Mouse (Mus musculus): ENCODE results near the gene Kcnn4. TPM values are rescaled to one million over a fixed set of nuclear protein-coding genes. Genes with fewer than 3 reads are reported as not detected.

The Kcnn4 gene
- polyA plus RNA-seq, 1 experiment from 2014 or later = 3.0 TPM

- whole genome bisulfite sequencing = 100% methylated on average over 9 of the region's 9 CpGs
- no peak for ATAC-seq (ENCODE audit: insufficient number of reproducible peaks, insufficient read depth, low FRiP score, low read depth)
- peaks cover 3% of the 10 kb centered on the region for H3K4me1 ChIP-seq (ENCODE audit: control insufficient read depth, insufficient read depth, low read length)
- peaks cover 11% of the 10 kb centered on the region; the same call in 1 of the 2 replicates for H3K36me3 ChIP-seq (ENCODE audit: control insufficient read depth, insufficient read depth, low read length)
- H3K4me3 ChIP-seq (ENCODE audit: low read depth, low read length) = no peak overlapping the region
- H3K27me3 ChIP-seq (ENCODE audit: control insufficient read depth, insufficient read depth, low read length) = no peaks in the 10 kb centered on the region
- no peaks in the 10 kb centered on the region for H3K9me3 ChIP-seq (ENCODE audit: control insufficient read depth, low read depth, low read length)
- no peak overlapping the region for H3K9ac ChIP-seq (replicated peaks; ENCODE audit: low read depth, low read length)
- H3K4me2 ChIP-seq (replicated peaks; ENCODE audit: low read depth, low read length) = no peak overlapping the region
- H3K27ac ChIP-seq (ENCODE audit: low read length) = no peak overlapping the region
Measured at GRCm38 (mm10) chr7:24402851-24403250, 32.8 kb downstream of the Kcnn4 start.

DNA sequence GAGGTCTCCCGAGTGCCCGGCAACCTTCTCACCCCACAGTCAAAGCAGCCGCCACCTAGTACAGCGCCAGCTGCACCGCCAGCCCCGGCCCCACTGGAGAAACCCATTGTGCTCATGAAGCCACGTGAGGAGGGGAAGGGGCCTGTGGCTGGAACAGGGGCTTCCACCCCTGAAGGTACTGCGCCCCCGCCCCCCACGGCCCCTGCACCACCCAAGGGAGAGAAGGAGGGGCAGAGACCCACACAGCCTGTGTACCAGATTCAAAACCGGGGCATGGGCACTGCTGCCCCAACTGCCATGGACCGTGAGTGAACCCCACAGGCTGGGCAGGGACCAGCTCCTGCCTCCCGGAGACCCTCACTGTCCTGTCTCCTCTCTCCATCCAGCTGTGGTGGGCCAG lies 35.6 kb downstream of the Kcnn4 start:
- Histone ChIP-seq H3K27ac (ENCODE audit: low read length) (no peak overlapping the region), H3K4me2 (replicated peaks; ENCODE audit: low read depth, low read length) (no peak overlapping the region), H3K4me1 (ENCODE audit: control insufficient read depth, insufficient read depth, low read length) (no peaks in the 10 kb centered on the region), H3K9ac (replicated peaks; ENCODE audit: low read depth, low read length) (no peak overlapping the region), H3K4me3 (ENCODE audit: low read depth, low read length) (no peak overlapping the region), H3K36me3 (ENCODE audit: control insufficient read depth, insufficient read depth, low read length) (peaks cover 14% of the 10 kb centered on the region; the same call in 1 of the 2 replicates), H3K9me3 (ENCODE audit: control insufficient read depth, low read depth, low read length) (no peaks in the 10 kb centered on the region), H3K27me3 (ENCODE audit: control insufficient read depth, insufficient read depth, low read length) (no peaks in the 10 kb centered on the region)
- 90% methylated on average over 13 of the region's 13 CpGs for WGBS
- ATAC-seq (ENCODE audit: insufficient number of reproducible peaks, insufficient read depth, low FRiP score, low read depth) = no peak

GRCm38 (mm10) chr7:24406528-24407344 lies 36.7 kb downstream of the Kcnn4 start:
- H3K4me3 ChIP-seq (ENCODE audit: low read depth, low read length) = no peak overlapping the region
- no peaks in the 10 kb centered on the region for H3K27me3 ChIP-seq (ENCODE audit: control insufficient read depth, insufficient read depth, low read length)
- no peak overlapping the region for H3K4me2 ChIP-seq (replicated peaks; ENCODE audit: low read depth, low read length)
- H3K27ac ChIP-seq (ENCODE audit: low read length) = no peak overlapping the region
- ATAC-seq (ENCODE audit: insufficient number of reproducible peaks, insufficient read depth, low FRiP score, low read depth) = no peak
- H3K36me3 ChIP-seq (ENCODE audit: control insufficient read depth, insufficient read depth, low read length) = peaks cover 14% of the 10 kb centered on the region; the same call in 1 of the 2 replicates
- H3K9ac ChIP-seq (replicated peaks; ENCODE audit: low read depth, low read length) = no peak overlapping the region
- 40% methylated on average over 5 of the region's 5 CpGs for WGBS
- H3K4me1 ChIP-seq (ENCODE audit: control insufficient read depth, insufficient read depth, low read length) = no peaks in the 10 kb centered on the region
- no peaks in the 10 kb centered on the region for H3K9me3 ChIP-seq (ENCODE audit: control insufficient read depth, low read depth, low read length)

DNA sequence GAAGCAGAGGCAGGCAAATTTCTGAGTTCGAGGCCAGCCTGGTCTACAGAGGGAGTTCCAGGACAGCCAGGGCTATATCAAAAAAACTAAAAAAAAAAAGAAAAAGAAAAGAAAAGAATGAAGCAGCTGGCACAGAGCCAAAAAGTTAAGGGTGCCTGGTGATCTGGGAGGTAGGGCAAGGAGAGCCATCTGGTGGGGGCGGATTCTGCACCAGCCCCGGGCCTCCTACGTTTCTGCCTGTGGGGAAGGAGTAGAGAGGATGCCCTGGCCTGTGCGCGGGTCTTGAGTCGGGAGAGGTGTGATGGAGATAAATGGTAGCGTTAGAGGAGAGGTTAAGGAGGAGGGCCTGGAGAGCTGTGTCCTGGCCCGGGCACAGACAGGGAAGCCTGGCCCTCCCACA lies 38.1 kb downstream of the Kcnn4 start:
- H3K4me2 ChIP-seq (replicated peaks; ENCODE audit: low read depth, low read length) = no peak overlapping the region
- no peak for ATAC-seq (ENCODE audit: insufficient number of reproducible peaks, insufficient read depth, low FRiP score, low read depth)
- 81% methylated on average over 9 of the region's 9 CpGs for WGBS
- no peak overlapping the region for H3K27ac ChIP-seq (ENCODE audit: low read length)
- H3K9me3 ChIP-seq (ENCODE audit: control insufficient read depth, low read depth, low read length) = no peaks in the 10 kb centered on the region
- H3K27me3 ChIP-seq (ENCODE audit: control insufficient read depth, insufficient read depth, low read length) = no peaks in the 10 kb centered on the region
- peaks cover 12% of the 10 kb centered on the region; the same call in 1 of the 2 replicates for H3K36me3 ChIP-seq (ENCODE audit: control insufficient read depth, insufficient read depth, low read length)
- no peak overlapping the region for H3K9ac ChIP-seq (replicated peaks; ENCODE audit: low read depth, low read length)
- H3K4me1 ChIP-seq (ENCODE audit: control insufficient read depth, insufficient read depth, low read length) = no peaks in the 10 kb centered on the region
- no peak overlapping the region for H3K4me3 ChIP-seq (ENCODE audit: low read depth, low read length)

GRCm38 (mm10) chr7:24410123-24410522 lies 40.1 kb downstream of the Kcnn4 start:
- Histone ChIP-seq H3K36me3 (ENCODE audit: control insufficient read depth, insufficient read depth, low read length) (peaks cover 10% of the 10 kb centered on the region; the same call in 1 of the 2 replicates), H3K4me3 (ENCODE audit: low read depth, low read length) (no peak overlapping the region)
- no peak for ATAC-seq (ENCODE audit: insufficient number of reproducible peaks, insufficient read depth, low FRiP score, low read depth)

GRCm38 (mm10) chr7:24410831-24411230 lies 40.8 kb downstream of the Kcnn4 start:
- H3K4me1 ChIP-seq (ENCODE audit: control insufficient read depth, insufficient read depth, low read length) = no peaks in the 10 kb centered on the region
- no peak for ATAC-seq (ENCODE audit: insufficient number of reproducible peaks, insufficient read depth, low FRiP score, low read depth)
- no peak overlapping the region for H3K4me2 ChIP-seq (replicated peaks; ENCODE audit: low read depth, low read length)
- peaks cover 5% of the 10 kb centered on the region; the same call in 1 of the 2 replicates for H3K36me3 ChIP-seq (ENCODE audit: control insufficient read depth, insufficient read depth, low read length)
- no peaks in the 10 kb centered on the region for H3K9me3 ChIP-seq (ENCODE audit: control insufficient read depth, low read depth, low read length)
- H3K4me3 ChIP-seq (ENCODE audit: low read depth, low read length) = no peak overlapping the region
- no peak overlapping the region for H3K27ac ChIP-seq (ENCODE audit: low read length)
- 72% methylated on average over 3 of the region's 3 CpGs for WGBS
- H3K9ac ChIP-seq (replicated peaks; ENCODE audit: low read depth, low read length) = no peak overlapping the region
- H3K27me3 ChIP-seq (ENCODE audit: control insufficient read depth, insufficient read depth, low read length) = no peaks in the 10 kb centered on the region

More at GRCm38 (mm10) chr7:24410123-24410522, 40.1 kb downstream of the Kcnn4 start:
- Histone ChIP-seq H3K27ac (ENCODE audit: low read length) (no peak overlapping the region), H3K4me1 (ENCODE audit: control insufficient read depth, insufficient read depth, low read length) (no peaks in the 10 kb centered on the region), H3K27me3 (ENCODE audit: control insufficient read depth, insufficient read depth, low read length) (no peaks in the 10 kb centered on the region), H3K4me2 (replicated peaks; ENCODE audit: low read depth, low read length) (no peak overlapping the region), H3K9ac (replicated peaks; ENCODE audit: low read depth, low read length) (no peak overlapping the region), H3K9me3 (ENCODE audit: control insufficient read depth, low read depth, low read length) (no peaks in the 10 kb centered on the region)
- whole genome bisulfite sequencing = 92% methylated on average over 6 of the region's 6 CpGs

- WGBS = 84% methylated on average over 3 of the region's 3 CpGs
Measured at GRCm38 (mm10) chr7:24413630-24414029, 43.6 kb downstream of the Kcnn4 start.

DNA sequence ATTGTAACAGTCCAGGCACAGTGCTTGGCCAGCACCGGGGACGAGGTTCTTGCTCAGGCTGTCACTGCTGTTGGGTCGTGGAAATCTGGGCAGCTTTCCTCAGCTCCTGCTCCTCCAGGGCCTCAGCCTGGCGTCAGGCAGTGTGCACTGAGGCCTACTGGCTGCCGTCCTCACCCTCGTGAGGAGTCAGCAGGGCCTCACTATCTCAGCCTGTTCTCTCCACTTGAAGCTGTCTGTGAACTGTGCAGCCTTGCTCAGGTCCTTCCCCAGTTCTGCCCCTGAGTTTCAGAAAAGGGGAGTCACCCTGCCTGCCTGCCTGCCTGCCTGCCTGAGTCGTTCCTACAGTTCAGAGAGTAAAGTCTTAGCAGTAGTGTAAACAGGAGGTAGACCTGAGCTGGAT lies 45.2 kb downstream of the Kcnn4 start:
- ATAC-seq (ENCODE audit: insufficient number of reproducible peaks, insufficient read depth, low FRiP score, low read depth) = no peak
- no peak overlapping the region for H3K9ac ChIP-seq (replicated peaks; ENCODE audit: low read depth, low read length)
- H3K27me3 ChIP-seq (ENCODE audit: control insufficient read depth, insufficient read depth, low read length) = no peaks in the 10 kb centered on the region
- no peaks in the 10 kb centered on the region for H3K9me3 ChIP-seq (ENCODE audit: control insufficient read depth, low read depth, low read length)
- H3K4me2 ChIP-seq (replicated peaks; ENCODE audit: low read depth, low read length) = no peak overlapping the region
- no peaks in the 10 kb centered on the region for H3K4me1 ChIP-seq (ENCODE audit: control insufficient read depth, insufficient read depth, low read length)
- H3K4me3 ChIP-seq (ENCODE audit: low read depth, low read length) = no peak overlapping the region
- no peak overlapping the region for H3K27ac ChIP-seq (ENCODE audit: low read length)
- 73% methylated on average over 7 of the region's 7 CpGs for WGBS
- H3K36me3 ChIP-seq (ENCODE audit: control insufficient read depth, insufficient read depth, low read length) = no peaks in the 10 kb centered on the region

More at GRCm38 (mm10) chr7:24413630-24414029, 43.6 kb downstream of the Kcnn4 start:
- ATAC-seq (ENCODE audit: insufficient number of reproducible peaks, insufficient read depth, low FRiP score, low read depth) = no peak
- no peaks in the 10 kb centered on the region for H3K9me3 ChIP-seq (ENCODE audit: control insufficient read depth, low read depth, low read length)
- H3K27me3 ChIP-seq (ENCODE audit: control insufficient read depth, insufficient read depth, low read length) = no peaks in the 10 kb centered on the region
- no peak overlapping the region for H3K4me3 ChIP-seq (ENCODE audit: low read depth, low read length)
- no peak overlapping the region for H3K9ac ChIP-seq (replicated peaks; ENCODE audit: low read depth, low read length)
- H3K4me2 ChIP-seq (replicated peaks; ENCODE audit: low read depth, low read length) = no peak overlapping the region
- no peak overlapping the region for H3K27ac ChIP-seq (ENCODE audit: low read length)
- H3K36me3 ChIP-seq (ENCODE audit: control insufficient read depth, insufficient read depth, low read length) = no peaks in the 10 kb centered on the region; the same call in 1 of the 2 replicates
- H3K4me1 ChIP-seq (ENCODE audit: control insufficient read depth, insufficient read depth, low read length) = no peaks in the 10 kb centered on the region
